Mouse (Mus musculus): ENCODE results near the gene Cfb. TPM values are rescaled to one million over a fixed set of nuclear protein-coding genes. Genes with fewer than 3 reads are reported as not detected.

Cfb gene
- total RNA-seq, 2 experiments from 2014 or later, result 0.75 to 1.9 TPM

DNA sequence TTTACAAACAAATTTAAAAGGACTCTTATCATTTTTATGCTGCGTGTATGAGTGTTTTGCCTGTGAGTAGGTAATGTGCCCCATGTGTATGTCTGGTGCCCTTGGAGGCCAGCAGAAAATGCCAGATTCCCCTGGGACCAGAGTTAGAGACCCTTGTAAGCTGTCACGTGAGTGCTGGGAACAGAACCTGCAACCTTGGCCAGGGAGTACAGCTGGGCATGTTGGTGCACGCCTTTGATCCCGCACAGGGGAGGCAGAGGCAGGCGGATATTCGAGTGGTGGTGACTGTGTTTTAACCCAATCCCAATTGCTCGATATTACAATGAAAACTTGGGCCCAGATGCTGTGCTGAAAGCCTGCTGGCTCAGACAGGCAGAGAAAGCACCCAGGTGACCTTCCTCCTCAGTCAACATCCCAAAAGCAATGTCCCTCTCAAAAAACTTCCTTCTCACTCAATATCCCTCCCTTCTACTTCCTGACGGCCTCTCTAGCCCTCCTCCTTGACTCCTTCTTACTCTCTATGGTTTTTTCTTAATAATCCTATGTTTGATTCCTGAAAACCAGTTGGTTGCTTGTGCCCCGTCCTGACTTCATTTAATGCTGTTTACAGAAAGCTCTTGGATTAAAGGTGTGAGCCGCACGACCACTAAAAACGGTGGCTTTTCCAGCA is 27.9 kb upstream of the Cfb start:
- no peak for DNase-seq
- intact Hi-C loops (cut with DNase I; ENCODE audit: low total_unique reads), result loop anchor here (5.0 kb wide), 1 partner anchor 38 kb away; the partner anchor contains the start of genes Nelfe and Skiv2l

DNA sequence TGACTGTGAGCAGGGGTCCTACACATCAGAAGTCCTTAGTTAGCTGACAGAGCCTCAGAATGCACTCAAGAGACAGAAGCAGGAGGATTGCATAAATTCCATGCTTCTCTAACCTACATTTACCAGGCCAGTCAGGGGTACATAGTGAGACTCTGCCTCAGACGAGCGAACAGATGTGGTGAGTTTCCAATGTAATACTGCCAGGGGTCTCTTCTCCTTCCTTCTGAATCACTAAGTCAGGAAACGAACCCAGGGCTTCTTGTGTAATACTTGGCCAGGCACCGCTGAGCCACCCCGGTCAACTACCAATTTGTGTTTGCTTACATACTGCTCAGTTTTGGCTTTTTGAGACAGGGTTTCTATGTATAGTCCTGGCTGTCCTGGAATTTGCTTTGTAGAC is 25.6 kb upstream of the Cfb start:
- intact Hi-C loops (cut with DNase I; ENCODE audit: low total_unique reads), result no loop called here
- no peak for DNase-seq

DNA sequence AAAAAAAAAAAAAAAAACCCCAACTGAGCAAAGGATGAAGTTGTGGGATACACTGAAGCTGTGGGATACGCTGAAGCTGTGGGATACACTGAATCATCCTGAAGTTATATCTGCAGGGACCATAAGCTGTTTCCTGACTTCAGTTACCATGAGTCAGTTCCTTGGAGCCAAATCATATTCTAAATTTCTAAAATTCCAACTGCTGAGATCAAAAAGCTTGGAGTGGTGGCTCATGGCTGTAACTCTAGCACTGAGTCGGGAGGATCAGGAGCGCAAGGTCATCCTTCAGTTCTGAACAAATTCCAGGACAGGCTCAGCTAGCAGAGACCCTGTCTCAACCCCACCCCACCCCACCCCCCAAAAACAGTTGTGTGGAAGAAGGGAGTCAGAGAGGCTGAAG is 23.3 kb upstream of the Cfb start:
- DNase-seq, result no peak
- intact Hi-C loops (cut with DNase I; ENCODE audit: low total_unique reads), result no loop called here

DNA sequence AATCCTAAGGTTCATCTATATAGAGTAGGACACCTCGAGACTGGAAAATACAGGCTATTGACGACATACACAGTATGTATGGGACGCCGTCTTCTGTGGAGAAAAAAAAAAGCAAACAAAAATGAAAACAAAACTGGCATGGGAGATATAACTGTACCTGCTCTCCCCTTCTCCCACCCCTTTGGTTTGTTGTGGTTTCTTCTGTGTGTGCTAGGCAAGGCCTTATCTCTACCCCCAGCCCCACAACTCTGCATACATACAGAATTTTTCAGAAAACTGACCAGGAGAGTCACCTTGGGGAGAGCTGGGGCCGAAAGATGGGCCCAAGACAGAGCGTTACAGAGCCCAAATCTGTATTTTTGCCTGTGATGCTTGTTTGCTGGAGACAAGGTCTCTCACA is 22.4 kb upstream of the Cfb start:
- DNase-seq, result no peak
- intact Hi-C loops (cut with DNase I; ENCODE audit: low total_unique reads), result no loop called here

DNA sequence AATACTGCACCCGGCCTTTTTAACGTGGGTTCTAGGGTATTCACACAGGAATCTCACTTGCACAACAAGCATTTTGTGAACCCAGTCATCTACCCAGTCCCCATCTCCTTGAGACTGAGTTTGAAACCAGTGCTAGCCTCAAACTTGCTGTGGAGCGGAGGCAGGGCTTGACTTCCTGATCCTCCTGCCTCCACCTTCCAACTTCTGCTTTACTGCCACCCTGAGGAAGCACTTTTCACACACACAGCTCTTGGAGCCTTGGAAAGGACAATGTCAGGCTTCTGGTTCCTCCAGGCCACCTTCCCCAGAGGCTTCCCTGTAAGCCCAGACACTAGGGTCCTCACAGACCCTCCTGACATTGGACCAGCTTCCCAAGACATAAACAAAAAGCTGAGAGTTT is 21.0 kb upstream of the Cfb start:
- no peak for DNase-seq
- intact Hi-C loops (cut with DNase I; ENCODE audit: low total_unique reads), result no loop called here

DNA sequence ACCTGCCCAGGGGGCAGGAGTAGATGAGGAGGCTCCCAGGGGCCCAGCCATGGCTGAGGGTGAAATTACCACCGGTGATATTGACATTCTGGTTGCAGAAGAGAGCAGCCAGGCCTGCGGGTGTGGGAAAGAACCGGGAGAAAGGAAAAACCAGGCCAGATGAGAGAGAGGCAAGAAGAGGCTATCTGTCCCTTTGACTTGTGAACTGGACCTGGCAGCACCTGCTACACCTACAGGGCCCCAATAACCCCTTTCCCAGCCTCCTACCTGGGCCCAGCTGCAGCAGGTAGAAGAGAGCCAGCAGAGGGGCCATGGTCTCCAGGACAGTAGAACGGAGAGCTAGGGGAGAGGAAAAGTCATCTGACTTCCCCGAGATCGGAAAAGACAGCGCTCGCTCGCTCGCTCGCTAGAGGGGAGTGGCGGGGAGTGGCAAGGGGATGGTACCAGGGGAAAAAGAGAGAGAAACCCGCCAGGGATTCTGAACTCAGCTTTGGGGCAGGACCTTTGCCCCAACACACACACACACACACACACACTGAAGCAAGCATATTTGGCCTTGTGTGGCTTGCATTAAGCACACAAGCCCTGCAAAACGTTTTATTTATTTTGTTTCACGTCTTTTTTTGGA is 19.5 kb upstream of the Cfb start, which contains the start of gene Gm20547:
TSS of gene Gm20547 (minus strand) at position 360 of the 628 bp plus-strand sequence.
- intact Hi-C loops (cut with DNase I; ENCODE audit: low total_unique reads), result no loop called here
- DNase-seq, result no peak

DNA sequence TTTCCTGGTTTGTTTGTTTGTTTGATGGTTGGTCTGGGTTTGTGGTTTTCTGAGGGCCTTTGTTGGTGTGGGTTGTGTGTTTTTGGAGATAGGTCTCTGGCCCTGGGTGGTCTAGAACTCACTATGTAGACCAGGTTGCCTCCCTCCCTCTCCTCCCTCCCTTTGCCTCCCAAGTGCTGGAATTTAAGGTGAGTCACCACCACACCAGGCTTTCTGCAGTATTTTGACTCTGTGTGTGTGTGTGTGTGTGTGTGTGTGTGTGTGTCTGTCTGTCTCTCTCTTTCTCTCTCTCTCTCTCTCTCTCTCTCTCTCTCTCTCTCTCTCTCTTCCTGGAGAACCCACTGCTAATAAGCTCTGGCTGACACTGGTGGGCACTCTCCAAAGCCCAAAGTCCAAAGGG is 18.8 kb upstream of the Cfb start:
- intact Hi-C loops (cut with DNase I; ENCODE audit: low total_unique reads), result no loop called here
- DNase-seq, result no peak

DNA sequence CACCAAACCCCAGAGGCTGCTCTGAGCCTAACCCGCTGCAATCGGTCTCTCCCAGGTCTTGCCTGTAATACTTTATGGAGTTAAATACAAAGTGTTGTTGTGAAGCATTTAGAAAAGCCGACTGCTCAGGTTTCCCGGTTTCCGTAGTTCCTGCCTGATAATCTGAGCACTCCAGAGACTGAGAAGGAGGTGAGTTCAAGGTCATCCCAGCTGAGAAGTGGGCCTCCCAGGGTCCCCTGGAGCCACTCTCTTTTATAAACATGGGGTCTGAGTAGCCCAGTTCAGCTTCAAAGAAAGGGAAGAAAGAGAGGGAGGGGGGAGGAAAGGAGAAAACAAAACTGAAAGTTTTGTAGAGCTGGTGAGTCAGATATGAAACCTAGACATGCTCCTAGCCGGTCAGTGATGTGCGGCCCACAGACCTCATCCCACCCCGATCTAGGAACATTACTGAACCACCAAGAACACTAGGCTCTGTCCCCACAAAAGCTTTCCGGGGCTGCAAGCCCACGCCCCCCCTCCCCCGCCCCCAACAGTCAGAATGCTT is 17.1 kb upstream of the Cfb start, which contains the start of gene Zbtb12:
TSS of gene Zbtb12 (plus strand) at position 148 of the 544 bp plus-strand sequence.
- DNase-seq, result no peak
- intact Hi-C loops (cut with DNase I; ENCODE audit: low total_unique reads), result no loop called here

DNA sequence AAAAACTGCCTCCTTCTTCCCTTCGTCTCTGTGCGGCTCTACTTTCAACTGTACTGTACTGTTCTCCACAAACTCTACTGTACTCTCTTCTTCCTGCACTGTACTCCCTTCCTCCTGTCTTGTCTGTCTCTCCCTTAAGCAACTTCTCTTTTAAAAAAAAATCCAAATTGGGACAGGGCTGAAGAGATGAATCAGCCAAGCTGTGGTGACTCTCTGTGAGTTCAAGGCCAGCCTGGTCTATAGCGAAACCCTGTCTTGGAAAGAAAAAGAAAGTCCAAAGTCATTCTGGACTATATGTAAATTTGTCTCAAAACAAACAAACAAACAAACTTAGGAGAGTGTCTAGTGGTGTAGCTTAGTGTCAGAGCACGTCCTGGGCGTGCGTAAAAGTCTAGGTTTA is 12.0 kb upstream of the Cfb start:
- DNase-seq, result no peak
- intact Hi-C loops (cut with DNase I; ENCODE audit: low total_unique reads), result no loop called here

- intact Hi-C loops (cut with DNase I; ENCODE audit: low total_unique reads), result no loop called here
- DNase-seq, result no peak
Observed at GRCm38 (mm10) chr17:34865981-34866380, 3.7 kb upstream of the Cfb start.

DNA sequence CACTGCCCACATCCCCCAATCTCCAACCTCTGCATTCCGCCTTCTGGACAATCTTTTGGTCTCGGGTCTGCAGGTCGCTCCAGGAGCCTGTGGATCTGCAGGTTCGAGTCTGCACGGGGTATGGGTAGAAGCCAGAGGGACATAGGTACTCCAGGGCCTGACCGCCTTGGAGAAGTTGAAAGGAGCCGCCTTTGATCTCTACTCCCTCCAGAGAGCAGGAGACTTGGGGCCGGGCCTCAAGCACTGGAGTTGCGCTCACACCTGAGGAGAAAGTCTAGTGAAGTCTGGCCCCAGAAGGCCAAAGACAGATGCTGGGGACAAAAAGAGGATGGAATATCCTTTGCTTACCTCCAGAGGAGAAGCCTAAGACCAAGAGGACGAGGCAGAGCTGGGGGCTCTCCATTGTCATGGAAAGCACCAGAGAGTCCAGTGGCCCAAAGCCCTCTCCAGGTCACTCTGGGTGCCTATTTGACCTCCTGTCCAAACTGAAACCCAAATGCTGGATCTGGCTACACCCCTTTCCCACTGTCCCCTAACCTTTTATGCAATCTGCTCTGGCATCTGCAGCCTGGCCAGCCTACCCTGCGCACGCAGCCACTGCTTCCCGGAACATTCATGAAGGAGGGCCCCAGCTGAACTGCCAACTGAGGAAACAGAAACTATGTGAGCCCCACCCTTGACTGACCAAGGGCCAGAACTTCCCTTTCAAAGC is 458 bp downstream of the Cfb start:
- intact Hi-C loops (cut with DNase I; ENCODE audit: low total_unique reads), result no loop called here
- DNase-seq, result no peak

- intact Hi-C loops (cut with DNase I; ENCODE audit: low total_unique reads), result no loop called here
- DNase-seq, result no peak
Observed at GRCm38 (mm10) chr17:34860514-34860913, 1.8 kb downstream of the Cfb start.

- intact Hi-C loops (cut with DNase I; ENCODE audit: low total_unique reads), result loop anchor here (5.0 to 10.0 kb wide), 2 partner anchors 54 to 126 kb away; partner anchors contain the start of genes Lsm2 and Slc44a4
Observed at GRCm38 (mm10) chr17:34858670-34859069, 3.6 kb downstream of the Cfb start.

DNA sequence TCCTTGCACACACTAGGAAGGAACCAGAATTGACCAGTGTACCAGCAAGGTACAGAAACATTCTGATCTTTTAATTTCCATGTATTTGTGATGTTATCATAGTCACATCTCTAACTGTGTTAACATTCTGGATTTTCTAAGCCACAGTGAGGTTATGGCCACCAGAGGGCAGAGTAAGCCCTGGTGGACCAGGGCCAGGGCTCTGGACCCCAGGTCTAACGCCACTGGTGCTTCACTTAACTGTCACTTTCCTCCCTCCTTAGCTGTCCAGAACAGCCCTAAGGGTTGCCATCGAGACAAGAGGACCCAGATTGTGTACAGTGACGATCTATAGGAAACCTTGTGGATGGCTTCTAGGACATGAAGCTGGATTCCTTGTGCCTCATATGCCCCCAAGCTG is 6.5 kb downstream of the Cfb start:
- no peak for DNase-seq
- intact Hi-C loops (cut with DNase I; ENCODE audit: low total_unique reads), result loop anchor here (5.0 to 10.0 kb wide), 2 partner anchors 56 to 129 kb away; partner anchors contain the start of genes Lsm2 and Slc44a4

More at GRCm38 (mm10) chr17:34858670-34859069, 3.6 kb downstream of the Cfb start:
- DNase-seq, result no peak

- intact Hi-C loops (cut with DNase I; ENCODE audit: low total_unique reads), result loop anchor here (5.0 to 10.0 kb wide), 3 partner anchors 38 to 130 kb away; partner anchors contain the start of genes Lsm2 and Slc44a4
Observed at GRCm38 (mm10) chr17:34854761-34855160, 7.6 kb downstream of the Cfb start.

GRCm38 (mm10) chr17:34853511-34853910 is 8.8 kb downstream of the Cfb start:
- intact Hi-C loops (cut with DNase I; ENCODE audit: low total_unique reads), result loop anchor here (5.0 to 10.0 kb wide), 2 partner anchors 39 to 131 kb away; partner anchors contain the start of gene Lsm2
- no peak for DNase-seq

More at GRCm38 (mm10) chr17:34854761-34855160, 7.6 kb downstream of the Cfb start:
- no peak for DNase-seq

GRCm38 (mm10) chr17:34850517-34851125 is 11.7 kb downstream of the Cfb start:
- intact Hi-C loops (cut with DNase I; ENCODE audit: low total_unique reads), result loop anchor here (5.0 to 10.0 kb wide), 2 partner anchors 42 to 134 kb away; partner anchors contain the start of gene Lsm2
- DNase-seq, result no peak

GRCm38 (mm10) chr17:34849722-34850516 is 12.4 kb downstream of the Cfb start, which contains the start of the genes Skiv2l and Nelfe:
TSS of gene Skiv2l (minus strand) at chr17:34850210.
TSS of gene Nelfe (plus strand) at chr17:34850391.
- intact Hi-C loops (cut with DNase I; ENCODE audit: low total_unique reads), result loop anchor here (5.0 to 10.0 kb wide), 2 partner anchors 42 to 135 kb away; partner anchors contain the start of gene Lsm2

More at GRCm38 (mm10) chr17:34849722-34850516, 12.4 kb downstream of the Cfb start, which contains the start of the genes Skiv2l and Nelfe:
- peak; percentile 99 for DNase-seq

Measured in gastrocnemius, postnatal 14 days (tissue).